Mouse (Mus musculus) ovary, postnatal 14 days (tissue): ENCODE data around the gene Idh2.

Experiments used
- DNase-seq: peaks from one replicate; pipeline ENCODE4 v3.0.0; 2022; ENCODE audit warnings: low spot score

Gene Idh2

GRCm38 (mm10) chr7:80123115-80123514 is 7.9 kb upstream of the Idh2 start:
- DNase-seq = no peak

DNA sequence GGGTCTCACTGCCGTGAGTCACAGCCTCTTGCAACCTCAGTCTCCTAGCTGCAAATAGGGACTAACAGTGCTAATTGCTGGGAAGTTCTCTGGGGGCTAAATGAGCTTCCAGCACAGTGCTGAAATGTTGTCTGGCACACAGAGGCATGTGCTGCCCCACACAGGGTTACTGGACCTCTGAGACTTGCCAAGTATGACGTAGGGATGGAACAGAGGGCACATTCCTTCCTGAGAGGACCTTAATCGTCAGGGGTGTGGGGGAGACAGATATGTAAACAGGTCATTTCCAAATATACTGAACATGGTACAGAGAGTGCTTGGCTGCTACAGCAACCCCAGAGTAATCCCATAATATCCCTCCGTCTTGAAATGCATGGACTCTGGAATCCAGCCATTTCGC is 5.9 kb upstream of the Idh2 start:
- no peak for DNase-seq

DNA sequence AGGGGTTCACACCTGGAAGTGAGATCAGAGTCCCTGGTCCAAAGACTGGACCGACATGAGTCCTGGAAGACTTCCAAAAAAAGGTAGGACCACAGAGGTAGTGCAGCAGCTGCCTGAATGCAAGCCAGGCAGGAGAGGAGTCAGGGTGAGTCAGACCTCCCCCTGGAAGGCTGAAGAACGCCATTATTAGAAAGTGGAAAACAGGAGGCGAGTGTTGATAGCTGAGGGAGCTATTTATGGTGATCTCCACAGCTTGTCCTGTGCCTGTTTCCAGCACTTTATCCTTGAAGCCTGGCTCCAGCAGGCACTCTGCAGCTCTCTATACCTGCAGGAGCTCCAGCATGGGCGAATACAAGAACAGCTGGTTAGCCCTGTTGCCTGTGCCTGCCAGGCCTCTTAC is 4.0 kb upstream of the Idh2 start:
- no peak for DNase-seq

- no peak for DNase-seq
Observed at GRCm38 (mm10) chr7:80116158-80116557, 966 bp upstream of the Idh2 start.

GRCm38 (mm10) chr7:80114451-80115223 is 555 bp downstream of the Idh2 start:
- DNase-seq = peak; percentile 49

DNA sequence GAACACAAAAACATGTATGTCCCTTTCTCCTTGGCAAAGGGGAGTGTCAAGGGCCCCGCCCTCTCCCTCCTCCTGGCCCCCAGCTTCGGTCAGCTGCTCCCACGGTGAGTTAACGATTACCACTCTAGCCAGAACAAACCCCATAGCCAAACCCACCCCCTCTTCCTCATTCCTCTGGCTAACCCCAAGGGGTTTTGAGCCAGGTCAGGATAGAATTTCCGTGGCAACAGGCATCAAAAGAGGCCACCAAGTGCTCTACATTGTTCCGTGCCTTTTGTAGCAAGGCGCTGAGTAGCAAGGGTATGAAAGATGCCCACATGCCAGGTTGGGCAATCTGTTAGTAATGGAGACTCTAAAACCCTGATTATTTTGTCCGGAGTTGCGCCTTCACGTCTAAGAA is 1.2 kb downstream of the Idh2 start:
- no peak for DNase-seq

DNA sequence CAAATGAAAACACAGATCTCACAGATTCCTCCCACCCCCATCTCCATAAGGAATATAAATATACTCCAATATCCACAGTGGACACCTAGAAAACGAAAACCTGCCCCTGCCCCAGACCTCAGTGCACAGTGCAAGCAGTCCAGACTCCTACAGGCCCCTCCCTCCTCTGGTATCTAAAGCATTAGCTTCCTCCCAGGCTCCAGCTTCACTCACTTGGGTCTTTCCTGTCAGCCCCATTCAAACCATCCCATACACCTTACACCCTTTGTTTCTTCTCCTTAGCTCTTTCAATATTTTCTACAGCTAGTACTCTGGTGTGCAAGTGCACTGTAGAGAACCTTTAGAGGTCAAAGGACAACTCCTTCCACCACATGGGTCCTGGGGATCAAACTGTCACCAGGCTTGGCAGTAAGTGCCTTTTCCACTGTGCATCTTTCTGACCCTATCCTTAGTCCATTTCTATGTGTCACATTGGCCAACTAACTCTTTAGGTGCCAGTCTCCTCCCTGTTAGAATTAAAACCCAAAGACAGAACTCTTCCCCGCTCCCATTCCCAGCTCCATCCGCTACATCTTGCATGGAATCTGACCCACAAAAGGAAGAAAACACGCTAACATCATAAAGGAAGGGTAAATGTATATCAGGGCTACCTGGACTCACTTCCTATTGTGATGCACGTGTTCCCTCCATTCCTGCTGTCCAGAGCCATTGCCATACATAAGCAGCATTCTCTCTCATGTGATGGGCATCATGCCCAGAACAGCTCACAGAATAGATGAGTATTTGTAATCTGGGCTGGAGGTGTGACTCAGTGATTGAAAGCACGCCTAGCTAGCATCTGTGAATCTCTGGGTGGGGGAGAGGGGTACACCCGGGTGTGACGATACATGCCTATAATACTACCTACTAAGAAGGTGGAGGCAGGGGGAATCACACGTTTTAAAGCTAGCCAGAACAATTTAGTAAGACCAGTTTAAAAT is 3.8 kb downstream of the Idh2 start:
- DNase-seq = no peak

- no peak for DNase-seq
Observed at GRCm38 (mm10) chr7:80106441-80106840, 8.8 kb downstream of the Idh2 start.

GRCm38 (mm10) chr7:80105637-80106390 is 9.4 kb downstream of the Idh2 start:
- no peak for DNase-seq

DNA sequence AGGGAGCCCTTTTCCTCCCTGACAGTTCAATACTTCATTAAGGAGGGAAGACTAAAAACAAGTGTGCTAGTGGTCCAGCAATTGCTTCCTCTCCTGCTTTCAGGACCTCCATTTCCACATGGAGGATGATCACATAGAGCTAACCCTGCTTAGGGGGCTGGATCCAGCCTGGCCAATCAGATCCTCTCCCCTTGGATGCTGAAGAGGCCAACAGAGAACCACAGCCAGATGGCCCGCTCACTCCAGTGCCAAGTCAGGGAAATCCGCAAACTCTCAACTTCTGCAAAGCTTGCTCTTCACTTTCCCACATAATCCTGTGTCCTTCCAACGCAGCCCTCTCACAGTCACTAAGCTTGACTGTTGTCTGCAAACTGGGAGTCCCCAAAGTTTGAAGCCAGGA is 11.9 kb downstream of the Idh2 start:
- DNase-seq = no peak

- DNase-seq = no peak
Observed at GRCm38 (mm10) chr7:80098389-80098976, 16.7 kb downstream of the Idh2 start.

GRCm38 (mm10) chr7:80095598-80096309 is 19.4 kb downstream of the Idh2 start:
- no peak for DNase-seq

DNA sequence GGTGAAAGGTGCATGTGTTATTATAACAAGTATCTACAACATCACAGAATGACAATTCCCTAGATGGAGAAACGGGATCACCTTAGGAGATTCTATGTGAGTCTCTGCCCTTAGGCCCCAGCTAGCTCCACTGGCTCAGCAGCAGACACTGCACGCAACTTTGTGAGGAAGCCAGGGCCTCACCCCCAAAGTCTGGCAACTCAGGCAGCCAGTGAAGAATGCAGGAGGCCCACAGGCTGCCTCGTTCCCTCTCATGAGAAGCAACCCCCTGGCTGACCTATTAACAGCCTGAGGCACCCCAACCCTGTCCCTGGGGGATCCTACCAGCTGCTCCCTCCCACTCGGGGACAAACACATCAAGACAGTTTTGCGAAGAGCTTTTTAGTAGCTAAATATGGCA is 20.7 kb downstream of the Idh2 start:
- no peak for DNase-seq

DNA sequence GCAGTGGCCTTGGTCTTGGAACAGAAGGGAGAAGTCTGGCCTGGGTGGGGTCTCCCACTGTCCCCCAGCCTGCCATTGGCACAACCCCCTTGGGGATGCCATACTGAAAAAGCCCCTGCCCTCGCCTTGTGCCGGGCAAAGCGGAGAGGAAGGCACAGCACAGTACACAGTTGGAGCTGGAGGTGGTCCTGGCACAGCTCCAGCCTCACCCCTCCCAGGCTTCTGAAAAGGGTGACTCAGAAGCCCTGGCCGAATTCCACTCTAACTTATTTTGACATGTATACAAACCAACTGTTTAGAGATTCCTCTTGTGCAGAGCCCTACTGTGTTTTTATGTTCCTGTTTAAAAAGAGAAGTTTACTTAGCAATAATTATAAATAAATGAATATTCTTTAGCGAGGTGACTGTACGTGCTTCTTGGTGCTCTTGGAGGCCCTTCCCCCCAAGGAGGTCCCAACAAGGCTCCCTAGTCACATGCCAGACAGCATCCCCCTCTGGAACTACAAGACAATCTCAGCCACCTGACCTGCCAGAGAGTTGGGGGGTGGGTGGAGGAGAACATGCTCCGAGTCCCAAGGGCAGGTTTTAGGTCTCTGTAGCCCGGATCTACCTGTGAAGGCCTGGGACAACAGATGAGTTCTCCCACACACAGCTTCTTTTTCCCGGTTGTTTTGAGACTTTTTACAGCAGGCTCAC is 22.7 kb downstream of the Idh2 start:
- no peak for DNase-seq

GRCm38 (mm10) chr7:80091866-80092210 is 23.4 kb downstream of the Idh2 start:
- no peak for DNase-seq

DNA sequence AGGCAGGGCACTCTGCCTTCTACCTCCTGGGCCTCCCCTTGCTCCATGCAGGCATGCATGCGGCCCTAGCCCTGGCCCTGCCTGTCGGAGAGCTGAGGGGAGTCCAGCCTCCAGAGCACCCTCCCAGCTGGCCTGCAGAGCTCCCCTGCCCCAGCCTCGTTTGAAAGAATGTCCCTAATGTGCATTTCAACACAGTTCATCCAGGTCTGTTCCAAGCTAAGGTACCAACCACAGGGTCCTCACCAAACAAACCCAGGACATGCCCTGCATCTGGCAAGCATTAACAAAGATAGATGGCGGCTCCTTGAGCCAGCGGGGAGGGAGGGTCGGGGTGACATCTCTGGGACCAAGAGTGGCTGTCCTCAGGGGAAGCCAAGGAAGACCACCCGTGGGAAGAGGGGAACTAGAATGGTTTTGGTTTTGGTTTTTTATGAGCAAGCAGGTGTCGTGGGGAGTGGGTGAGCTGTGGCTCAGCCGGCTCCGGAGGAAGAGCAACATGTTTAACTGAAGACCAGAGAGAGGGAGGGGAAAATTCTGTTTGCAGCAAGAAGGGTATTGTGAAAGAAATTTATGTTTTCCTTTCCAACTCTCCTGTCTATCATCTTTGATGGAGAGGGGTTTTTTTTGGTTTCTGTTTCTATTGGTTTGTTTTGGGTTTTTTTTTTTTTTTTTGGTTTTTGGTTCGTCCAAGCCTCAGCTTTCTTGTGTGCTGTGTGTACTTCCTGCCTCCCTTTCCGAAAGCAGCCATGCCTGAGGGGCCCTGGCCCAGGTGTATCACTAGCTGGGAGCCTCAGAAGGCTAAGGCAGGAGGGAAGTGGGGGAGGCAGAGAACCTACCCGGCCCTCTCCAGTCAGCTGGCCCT is 24.0 kb downstream of the Idh2 start:
- no peak for DNase-seq

- no peak for DNase-seq
Observed at GRCm38 (mm10) chr7:80090191-80091003, 24.8 kb downstream of the Idh2 start.

GRCm38 (mm10) chr7:80088191-80088590 is 27.0 kb downstream of the Idh2 start:
- no peak for DNase-seq
